Comparison of ENCODE assay signal across 8 mouse cellular contexts in genomic region chr12:29937851-29938375, GRCm38 (mm10). TPM values are rescaled to one million over a fixed set of nuclear protein-coding genes. Genes with fewer than 3 reads are reported as not detected.
DNase-seq lines count a peak whose midpoint lies in the region; ATAC-seq and TF ChIP-seq lines count a peak whose summit lies in the region.

No protein-coding gene starts in this region.

- no peaks in the 10 kb centered on the region for H3K27me3 ChIP-seq in hindbrain, embryonic 16.5 days (replicated peaks; ENCODE audit: control insufficient read depth, insufficient read depth, low read length)
- H3K27me3 ChIP-seq in midbrain, embryonic 10.5 days (ENCODE audit: low read depth, poor library complexity, severe bottlenecking): peaks cover 18% of the 10 kb centered on the region

- peak; percentile 84 for ATAC-seq in hindbrain, embryonic 16.5 days

- peak overlapping the region; percentile 82 for H3K27ac ChIP-seq in hindbrain, embryonic 16.5 days (ENCODE audit: low read depth, low read length)
- peak overlapping the region; percentile 99 for H3K27ac ChIP-seq in midbrain, embryonic 10.5 days (replicated peaks)

- no peak for TF ChIP-seq CTCF in brain, embryonic 14.5 days (IDR thresholded peaks at IDR 0.05; ENCODE audit: borderline replicate concordance, extremely low read depth, insufficient read depth, insufficient read length)

- peak overlapping the region; percentile 72 for H3K4me3 ChIP-seq in hindbrain, embryonic 16.5 days (ENCODE audit: low read length)
- H3K4me3 ChIP-seq in midbrain, embryonic 10.5 days: peak overlapping the region; percentile 95

- H3K4me2 ChIP-seq in hindbrain, embryonic 16.5 days (ENCODE audit: low read length): peak overlapping the region; percentile 60

- H3K4me1 ChIP-seq in hindbrain, embryonic 16.5 days (ENCODE audit: control insufficient read depth, insufficient read depth, low read depth, low read length): peaks cover 38% of the 10 kb centered on the region
- peaks cover 52% of the 10 kb centered on the region for H3K4me1 ChIP-seq in midbrain, embryonic 10.5 days

- no peaks in the 10 kb centered on the region for H3K36me3 ChIP-seq in hindbrain, embryonic 16.5 days (ENCODE audit: control insufficient read depth, insufficient read depth, low read length)
- H3K36me3 ChIP-seq in midbrain, embryonic 10.5 days: peaks cover 24% of the 10 kb centered on the region

- DNase-seq in Muller cell, postnatal 12 days (ENCODE audit: inconsistent ontology term): peak; percentile 51
- DNase-seq in brain, embryonic 14.5 days (ENCODE audit: low read depth): peak; percentile 86
- peak; percentile 13 to 45 for DNase-seq in gastrocnemius, adult 8-10 months (ENCODE audit: low spot score in 2 of 2)
- DNase-seq in left cerebral cortex, postnatal 25 days (ENCODE audit: low spot score in 2 of 2): peak; percentile 69 to 70
- peak; percentile 84 for DNase-seq in midbrain, embryonic 10.5 days (ENCODE audit: low spot score)
- peak; percentile 18 for DNase-seq in skeletal muscle tissue, adult 2 months (ENCODE audit: low read depth, low spot score)
- no peak for DNase-seq in spleen, postnatal 4 days (ENCODE audit: low spot score in 2 of 2)

- intact Hi-C loops in left cerebral cortex, postnatal 25 days (cut with DNase I): loop anchor here (5.0 to 10.0 kb wide), 3 partner anchors 79 to 647 kb away; partner anchors contain the start of genes Sntg2 and Tmem18

- TF ChIP-seq POLR2A in brain, embryonic 14.5 days (IDR thresholded peaks at IDR 0.05; ENCODE audit: borderline replicate concordance, extremely low read depth, insufficient read depth, insufficient read length, poor library complexity, severe bottlenecking): peak; percentile 88

- no peaks in the 10 kb centered on the region for H3K9me3 ChIP-seq in hindbrain, embryonic 16.5 days (ENCODE audit: control insufficient read depth, low read length)
- 0 out of 2 replicates have a peak, but pooled peaks cover 5% of the 10 kb centered on the region for H3K9me3 ChIP-seq in midbrain, embryonic 10.5 days (replicated peaks)

- peak overlapping the region; percentile 85 for H3K9ac ChIP-seq in hindbrain, embryonic 16.5 days (ENCODE audit: low read depth, low read length)

- under 1% methylated on average over 38 of the region's 49 CpGs for WGBS in hindbrain, embryonic 16.5 days
- WGBS in midbrain, embryonic 10.5 days: under 1% methylated on average over 49 of the region's 49 CpGs

RNA-seq across cellular contexts. Expression of gene Pxdn, which starts 0.5 kb away (rescaled TPM):
- polyA plus RNA-seq in brain, embryonic 14.5 days (2012; rRNA removed): 156 and 174 TPM in 2 replicates
- total RNA-seq in gastrocnemius, adult 8-10 months (2022): 1 to 10 TPM; 3.9 to 7.9 (median 5.4) TPM
- polyA plus RNA-seq in hindbrain, embryonic 16.5 days (2015; fragmentation: Nextera tagmentation; extraction: Ambion mirVana): 35.4 and 57.3 TPM in 2 replicates
- 10 to 100 TPM; 45.7 to 51.9 TPM for total RNA-seq in left cerebral cortex, postnatal 25 days (2021)
- polyA plus RNA-seq in midbrain, embryonic 10.5 days (2016; fragmentation: Nextera tagmentation; extraction: Ambion mirVana): 72.5 and 84.4 TPM in 2 replicates

Comparison
In these comparisons a context has a peak if more than half of its experiments do, and no peak if none do; other contexts are left out.
1. DNase-seq: peak in Muller cell, postnatal 12 days (single experiment), brain, embryonic 14.5 days (single experiment), gastrocnemius, adult 8-10 months (2 of 2), left cerebral cortex, postnatal 25 days (2 of 2), midbrain, embryonic 10.5 days (single experiment) and skeletal muscle tissue, adult 2 months (single experiment); none in spleen, postnatal 4 days (0 of 2).